Mouse (Mus musculus): ENCODE data around the gene Slc29a1. TPM values are rescaled to one million over a fixed set of nuclear protein-coding genes. Genes with fewer than 3 reads are reported as not detected.

Slc29a1 gene
- total and polyA plus RNA-seq, 2 experiments from 2014 or later: 68.3 to 84.4 TPM

DNA sequence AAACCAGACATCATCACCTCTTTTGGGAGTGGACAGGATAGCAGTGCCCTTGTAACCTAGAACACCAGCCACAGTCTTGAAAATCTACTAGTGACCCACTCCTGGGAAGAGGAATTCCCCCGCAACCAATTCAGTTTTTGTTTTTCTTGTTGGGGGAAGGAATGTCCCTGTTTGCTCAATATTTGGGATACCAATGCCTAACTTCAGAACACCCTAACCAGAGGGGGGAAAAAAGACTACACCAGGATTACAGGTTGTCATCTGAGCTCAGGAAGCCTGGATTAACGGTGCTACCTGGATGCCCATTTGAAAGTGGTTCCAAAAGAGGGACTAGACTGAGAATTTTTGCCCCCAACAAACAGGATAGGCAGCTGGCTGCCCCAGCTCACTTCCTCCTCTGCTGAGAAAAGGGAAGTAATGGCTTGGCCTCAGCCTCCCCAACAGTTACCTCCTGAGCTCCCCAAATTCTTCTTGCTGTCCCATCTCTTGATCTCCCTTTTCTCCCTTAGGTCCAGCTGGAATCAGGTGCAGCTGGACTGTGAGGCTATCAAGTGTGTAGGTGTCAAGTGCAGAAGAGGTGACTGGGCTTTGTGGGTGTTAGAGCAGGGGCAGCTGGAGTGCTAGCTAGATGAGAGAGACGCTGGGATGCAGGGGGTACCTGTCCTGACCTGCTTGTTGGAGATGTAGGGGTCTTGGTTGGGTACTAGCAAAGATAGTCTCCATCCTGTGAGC is 42.7 kb downstream of the Slc29a1 start:
- ATAC-seq (no peak), DNase-seq (no peak)
- Histone ChIP-seq H3K36me3 (ENCODE audit: insufficient read depth) (no peaks in the 10 kb centered on the region), H3K4me1 (ENCODE audit: insufficient read depth) (0 out of 2 replicates have a peak, but pooled peaks cover 6% of the 10 kb centered on the region), H3K27ac (ENCODE audit: low read depth, low read length) (no peak overlapping the region), H3K4me3 (ENCODE audit: low read depth, low read length) (no peak overlapping the region), H3K9ac (no peak overlapping the region), H3K27me3 (ENCODE audit: insufficient read depth, low read length) (no peaks in the 10 kb centered on the region), H3K4me2 (ENCODE audit: low read depth) (peak overlapping the region; percentile 93), H3K9me3 (ENCODE audit: low read length) (no peaks in the 10 kb centered on the region)
- no peak for TF ChIP-seq CTCF (IDR thresholded peaks at IDR 0.05; ENCODE audit: low read depth)
- WGBS: 79% methylated on average over 3 of the region's 3 CpGs

DNA sequence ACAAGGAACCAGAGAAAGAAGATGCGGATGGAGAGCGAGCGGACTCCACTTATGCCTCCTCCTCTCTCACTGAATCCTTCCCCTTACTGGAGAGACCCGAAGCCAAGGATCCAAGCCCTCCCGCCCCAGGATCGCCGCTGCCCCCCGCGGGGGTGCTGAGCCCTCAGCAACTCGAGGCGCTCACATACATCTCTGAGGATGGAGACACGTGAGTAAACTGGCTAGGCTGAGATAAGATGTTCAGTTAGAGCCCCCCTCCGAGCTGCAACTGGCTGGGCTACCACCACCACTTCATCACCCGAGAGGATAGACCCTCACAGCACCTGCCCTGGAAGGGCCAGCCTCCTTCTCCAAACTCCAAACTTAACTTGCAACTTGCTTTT is 43.3 kb downstream of the Slc29a1 start:
- DNase-seq (no peak), ATAC-seq (peak; percentile 4; the same call in 1 of the 2 replicates)
- H3K4me1 ChIP-seq (ENCODE audit: insufficient read depth): 0 out of 2 replicates have a peak, but pooled peaks cover 6% of the 10 kb centered on the region
- H3K9me3 ChIP-seq (ENCODE audit: low read length): no peaks in the 10 kb centered on the region
- H3K27me3 ChIP-seq (ENCODE audit: insufficient read depth, low read length): no peaks in the 10 kb centered on the region
- 3% methylated on average over 14 of the region's 14 CpGs for WGBS
- TF ChIP-seq CTCF (IDR thresholded peaks at IDR 0.05; ENCODE audit: low read depth): no peak
- H3K4me2 ChIP-seq (ENCODE audit: low read depth): peak overlapping the region; percentile 93
- peak overlapping the region; percentile 53 for H3K4me3 ChIP-seq (ENCODE audit: low read depth, low read length)
- no peaks in the 10 kb centered on the region for H3K36me3 ChIP-seq (ENCODE audit: insufficient read depth)
- H3K27ac ChIP-seq (ENCODE audit: low read depth, low read length): no peak overlapping the region
- H3K9ac ChIP-seq: peak overlapping the region; percentile 56

DNA sequence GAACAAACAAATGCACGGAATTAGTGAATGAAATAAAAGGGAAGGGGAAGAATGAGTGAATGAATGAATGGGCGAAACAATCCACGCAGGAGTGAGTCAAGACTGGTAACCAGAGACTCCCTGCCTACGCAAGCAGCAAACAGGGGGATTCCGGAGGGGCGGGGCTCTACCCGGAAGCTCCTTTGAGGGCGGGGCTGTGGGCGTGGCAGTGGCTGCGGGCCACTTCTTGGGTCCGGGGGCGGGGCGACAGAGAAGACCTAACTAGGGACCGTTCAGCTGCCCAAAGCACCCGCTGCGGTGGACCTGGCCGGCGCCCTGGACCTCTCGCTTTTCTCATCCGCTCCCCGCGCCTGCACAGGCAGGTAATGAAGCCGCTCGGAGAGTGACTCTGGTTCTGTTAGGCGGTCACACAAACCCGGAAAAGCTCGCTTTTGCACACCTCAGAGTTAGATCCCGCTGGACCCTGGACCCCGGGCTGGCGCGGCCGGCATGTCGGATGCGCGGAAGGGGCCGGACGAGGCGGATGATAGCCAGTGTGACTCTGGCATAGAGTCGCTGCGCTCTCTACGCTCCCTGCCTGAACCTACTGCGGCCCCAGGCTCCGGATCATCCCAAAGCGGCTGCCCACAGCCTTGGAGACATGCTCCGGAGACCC is 43.8 kb downstream of the Slc29a1 start, which contains the start of gene Nfkbie:
TSS of gene Nfkbie (plus strand) at position 252 of the 655 bp plus-strand sequence.
- H3K4me1 ChIP-seq (ENCODE audit: insufficient read depth): 0 out of 2 replicates have a peak, but pooled peaks cover 6% of the 10 kb centered on the region
- peak within 1 kb of the TSS; percentile 53 for H3K4me3 ChIP-seq (ENCODE audit: low read depth, low read length)
- H3K27ac ChIP-seq (ENCODE audit: low read depth, low read length): no peak within 1 kb of the TSS
- H3K27me3 ChIP-seq (ENCODE audit: insufficient read depth, low read length): no peaks in the 10 kb centered on the region
- WGBS: 5% methylated on average over 43 of the region's 45 CpGs
- ATAC-seq (peak; percentile 81), DNase-seq (peak; percentile 85)
- TF ChIP-seq CTCF (IDR thresholded peaks at IDR 0.05; ENCODE audit: low read depth): no peak
- H3K9ac ChIP-seq: peak within 1 kb of the TSS; percentile 56
- no peaks in the 10 kb centered on the region for H3K9me3 ChIP-seq (ENCODE audit: low read length)
- peak within 1 kb of the TSS; percentile 93 for H3K4me2 ChIP-seq (ENCODE audit: low read depth)
- H3K36me3 ChIP-seq (ENCODE audit: insufficient read depth): no peaks in the 10 kb centered on the region

DNA sequence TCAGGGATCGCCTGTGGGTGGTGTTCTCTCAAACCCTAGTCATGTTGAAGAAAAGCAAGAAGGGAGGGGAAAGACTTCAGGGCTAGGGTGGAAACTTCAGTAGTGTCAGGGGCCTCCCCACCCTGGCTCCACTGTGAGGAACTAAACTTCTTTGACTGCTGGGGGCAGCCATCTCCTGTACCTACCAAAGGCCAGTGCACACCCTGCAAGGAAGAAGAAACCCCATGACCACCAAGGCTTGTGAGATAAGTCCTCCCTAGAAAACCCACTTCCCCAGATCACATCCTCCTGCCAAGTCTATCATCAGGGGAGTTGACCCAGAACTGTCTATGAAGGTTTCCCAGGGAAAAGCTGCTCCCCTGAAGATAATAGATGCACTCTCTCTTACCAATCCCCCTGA is 45.0 kb downstream of the Slc29a1 start:
- TF ChIP-seq CTCF (IDR thresholded peaks at IDR 0.05; ENCODE audit: low read depth): no peak
- Histone ChIP-seq H3K27ac (ENCODE audit: low read depth, low read length) (no peak overlapping the region), H3K4me2 (ENCODE audit: low read depth) (no peak overlapping the region), H3K9me3 (ENCODE audit: low read length) (no peaks in the 10 kb centered on the region), H3K9ac (no peak overlapping the region), H3K4me3 (ENCODE audit: low read depth, low read length) (no peak overlapping the region), H3K36me3 (ENCODE audit: insufficient read depth) (no peaks in the 10 kb centered on the region), H3K27me3 (ENCODE audit: insufficient read depth, low read length) (no peaks in the 10 kb centered on the region), H3K4me1 (ENCODE audit: insufficient read depth) (peaks cover 6% of the 10 kb centered on the region)
- DNase-seq: no peak
- ATAC-seq: no peak
- WGBS: 65% methylated on average over 1 of the region's 1 CpGs

DNA sequence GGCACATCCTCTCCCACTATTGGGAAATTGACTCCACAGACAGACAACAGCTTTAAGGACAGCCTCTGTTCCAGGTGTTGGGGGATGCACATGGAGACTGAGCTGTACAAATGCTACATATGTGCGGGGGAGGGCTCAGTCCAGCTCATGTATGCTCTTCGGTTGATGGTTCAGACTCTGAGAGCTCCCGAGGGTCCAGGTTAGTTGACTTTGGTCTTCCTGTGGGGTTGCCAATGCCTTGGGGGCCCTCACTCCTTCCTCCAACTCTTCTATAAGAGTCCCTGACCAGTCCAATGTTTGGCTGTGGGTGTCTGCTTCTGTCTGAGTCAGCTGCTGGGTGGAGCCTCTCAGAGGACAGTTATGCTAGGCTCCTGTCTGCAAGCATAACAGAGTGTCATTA is 46.3 kb downstream of the Slc29a1 start:
- 86% methylated on average over 3 of the region's 3 CpGs for WGBS
- ATAC-seq (no peak), DNase-seq (no peak)
- H3K4me1 ChIP-seq (ENCODE audit: insufficient read depth): peaks cover 9% of the 10 kb centered on the region
- H3K9ac ChIP-seq: no peak overlapping the region
- H3K27ac ChIP-seq (ENCODE audit: low read depth, low read length): no peak overlapping the region
- H3K9me3 ChIP-seq (ENCODE audit: low read length): no peaks in the 10 kb centered on the region
- no peaks in the 10 kb centered on the region for H3K36me3 ChIP-seq (ENCODE audit: insufficient read depth)
- no peak overlapping the region for H3K4me3 ChIP-seq (ENCODE audit: low read depth, low read length)
- no peak for TF ChIP-seq CTCF (IDR thresholded peaks at IDR 0.05; ENCODE audit: low read depth)
- H3K4me2 ChIP-seq (ENCODE audit: low read depth): no peak overlapping the region
- no peaks in the 10 kb centered on the region for H3K27me3 ChIP-seq (ENCODE audit: insufficient read depth, low read length)

DNA sequence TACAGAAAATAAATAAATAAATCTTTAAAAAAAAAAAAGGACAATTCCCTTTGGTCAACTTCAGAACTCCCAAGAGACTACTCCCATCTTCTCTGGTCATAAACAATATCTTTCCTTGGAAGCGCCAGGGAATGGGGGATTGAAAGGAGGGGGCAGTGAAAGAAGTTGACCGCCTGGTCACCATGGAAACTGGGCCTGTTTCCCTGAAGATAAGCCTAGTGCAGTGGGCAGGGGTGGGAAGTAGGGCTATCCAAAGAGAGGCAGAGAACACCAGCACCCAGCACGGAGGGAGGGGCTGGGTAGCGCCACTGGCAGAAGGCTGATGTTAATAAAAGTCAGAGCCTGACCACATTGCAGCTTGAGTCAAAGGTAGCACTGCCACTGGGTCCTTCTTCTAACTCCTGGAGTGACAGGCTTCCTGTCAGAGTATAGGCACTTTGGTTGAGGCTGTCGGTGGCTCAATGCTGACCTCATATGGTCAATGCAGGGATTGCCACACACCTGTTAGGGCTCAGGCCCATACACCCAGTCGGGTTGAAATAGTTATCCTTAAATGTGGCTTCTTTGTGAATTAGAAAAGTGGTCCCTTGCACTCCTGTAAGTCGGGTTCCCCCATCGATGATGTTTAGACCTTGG is 47.5 kb downstream of the Slc29a1 start:
- no peak overlapping the region for H3K9ac ChIP-seq
- ATAC-seq: 0 out of 2 replicates have a peak, but pooled peaks have one; percentile 18
- DNase-seq: peak; percentile 87
- H3K9me3 ChIP-seq (ENCODE audit: low read length): no peaks in the 10 kb centered on the region
- H3K4me1 ChIP-seq (ENCODE audit: insufficient read depth): peaks cover 14% of the 10 kb centered on the region
- no peaks in the 10 kb centered on the region for H3K27me3 ChIP-seq (ENCODE audit: insufficient read depth, low read length)
- no peak overlapping the region for H3K4me2 ChIP-seq (ENCODE audit: low read depth)
- 0 out of 2 replicates have a peak, but pooled peaks cover 2% of the 10 kb centered on the region for H3K36me3 ChIP-seq (ENCODE audit: insufficient read depth)
- H3K4me3 ChIP-seq (ENCODE audit: low read depth, low read length): no peak overlapping the region
- TF ChIP-seq CTCF (IDR thresholded peaks at IDR 0.05; ENCODE audit: low read depth): peak; percentile 94
- no peak overlapping the region for H3K27ac ChIP-seq (ENCODE audit: low read depth, low read length)
- WGBS: 2% methylated on average over 8 of the region's 8 CpGs
